Mouse (Mus musculus) embryonic facial prominence, embryonic 15.5 days (tissue): ENCODE measurements around the gene Cntn2. TPM values are rescaled to one million over a fixed set of nuclear protein-coding genes. Genes with fewer than 3 reads are reported as not detected.

Experiments
- ATAC-seq: fragments of 200-750 bp; cut with Nextera tagmentation; 2 replicates; pipeline ENCODE4 v1.8.0; 2017; ENCODE audit warnings: low read depth, moderate TSS enrichment; ENCODE audit not compliant: insufficient number of reproducible peaks, low FRiP score, low TSS enrichment
- H3K27ac ChIP-seq: fragments of 300-500 bp; sonication (generic); replicated peaks from 2 replicates; pipeline ENCODE4 v1.5.1; 2015; ENCODE audit warnings: mild to moderate bottlenecking, inconsistent platforms
- H3K27me3 ChIP-seq: fragments of 300-500 bp; sonication (generic); 2 replicates; pipeline ENCODE4 v1.6.1; 2015; ENCODE audit warnings: inconsistent platforms
- H3K36me3 ChIP-seq: fragments of 300-500 bp; sonication (generic); 2 replicates; pipeline ENCODE4 v1.6.1; 2015; ENCODE audit warnings: mild to moderate bottlenecking, inconsistent platforms
- H3K4me1 ChIP-seq: fragments of 300-500 bp; sonication (generic); 2 replicates; pipeline ENCODE4 v1.6.1; 2015; ENCODE audit warnings: inconsistent platforms
- H3K4me2 ChIP-seq: fragments of 300-500 bp; sonication (generic); replicated peaks from 2 replicates; pipeline ENCODE4 v1.6.1; 2015; ENCODE audit warnings: mild to moderate bottlenecking, inconsistent platforms
- H3K4me3 ChIP-seq: fragments of 300-500 bp; sonication (generic); replicated peaks from 2 replicates; pipeline ENCODE4 v1.5.1; 2015; ENCODE audit warnings: mild to moderate bottlenecking, inconsistent platforms
- H3K9ac ChIP-seq: fragments of 300-500 bp; sonication (generic); 2 replicates; pipeline ENCODE4 v1.6.1; 2015; ENCODE audit warnings: inconsistent platforms
- H3K9me3 ChIP-seq: fragments of 300-500 bp; sonication (generic); replicated peaks from 2 replicates; pipeline ENCODE4 v1.6.1; 2016; ENCODE audit warnings: inconsistent platforms
- WGBS: fragments of 180-500 bp; shearing (Covaris S2); methylation state at CpG from one replicate; pipeline ENCODE4 v1.1.7; 2015; 5-methylcytosine and 5-hydroxymethylcytosine counted together
- polyA plus RNA-seq: library from polyadenylated mRNA; unstranded; fragments of >200 nt; fragmentation: Nextera tagmentation; extraction: Ambion mirVana; gene quantifications from 2 replicates; pipeline ENCODE4 v1.2.1, GENCODE M21; 2015

Gene Cntn2
- polyA plus RNA-seq, 1 experiment from 2014 or later, result 1.5 TPM

DNA sequence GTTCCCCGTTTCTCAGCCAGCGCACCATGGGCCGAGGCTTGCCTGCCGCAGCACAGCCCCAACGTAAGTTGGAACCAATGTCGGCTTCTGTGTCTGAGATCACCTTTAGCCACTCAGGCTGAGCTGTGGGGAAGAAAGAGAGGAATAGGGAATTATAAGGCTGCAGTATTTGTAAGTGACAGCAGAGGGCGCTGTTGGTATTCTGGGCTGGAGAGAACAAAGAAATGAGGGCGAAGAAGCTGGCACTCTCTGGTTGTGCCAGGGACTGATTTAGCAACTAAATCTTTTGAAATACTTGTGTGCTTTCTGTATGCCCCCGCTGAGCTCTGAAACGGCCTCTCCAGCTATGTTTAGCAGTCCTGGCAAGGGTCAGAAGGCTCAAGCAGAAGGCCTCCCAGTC is 17.2 kb downstream of the Cntn2 start:
- Histone ChIP-seq H3K9ac (no peak overlapping the region), H3K9me3 (no peaks in the 10 kb centered on the region), H3K27ac (no peak overlapping the region), H3K4me1 (peaks cover 17% of the 10 kb centered on the region), H3K4me2 (no peak overlapping the region), H3K4me3 (no peak overlapping the region), H3K27me3 (no peaks in the 10 kb centered on the region), H3K36me3 (no peaks in the 10 kb centered on the region)
- WGBS, result 2% methylated on average over 10 of the region's 10 CpGs
- no peak for ATAC-seq

- no peaks in the 10 kb centered on the region for H3K9me3 ChIP-seq
- H3K9ac ChIP-seq, result no peak overlapping the region
- no peaks in the 10 kb centered on the region for H3K27me3 ChIP-seq
- peaks cover 19% of the 10 kb centered on the region; the same call in 1 of the 2 replicates for H3K4me1 ChIP-seq
- no peak for ATAC-seq
- H3K27ac ChIP-seq, result no peak overlapping the region
- no peak overlapping the region for H3K4me3 ChIP-seq
- H3K36me3 ChIP-seq, result no peaks in the 10 kb centered on the region
- H3K4me2 ChIP-seq, result no peak overlapping the region
- 20% methylated on average over 4 of the region's 4 CpGs for WGBS
Observed at GRCm38 (mm10) chr1:132523920-132524319, 19.1 kb downstream of the Cntn2 start.

GRCm38 (mm10) chr1:132523048-132523447 is 20.0 kb downstream of the Cntn2 start:
- Histone ChIP-seq H3K36me3 (no peaks in the 10 kb centered on the region), H3K4me1 (peaks cover 19% of the 10 kb centered on the region; the same call in 1 of the 2 replicates), H3K9me3 (no peaks in the 10 kb centered on the region), H3K9ac (no peak overlapping the region), H3K4me3 (no peak overlapping the region), H3K27ac (no peak overlapping the region), H3K27me3 (no peaks in the 10 kb centered on the region), H3K4me2 (no peak overlapping the region)
- WGBS, result 71% methylated on average over 8 of the region's 8 CpGs
- ATAC-seq, result no peak

- Histone ChIP-seq H3K36me3 (no peaks in the 10 kb centered on the region), H3K4me2 (no peak overlapping the region), H3K4me3 (no peak overlapping the region), H3K4me1 (peaks cover 13% of the 10 kb centered on the region; the same call in 1 of the 2 replicates), H3K9ac (no peak overlapping the region), H3K27ac (no peak overlapping the region), H3K9me3 (no peaks in the 10 kb centered on the region), H3K27me3 (no peaks in the 10 kb centered on the region)
- WGBS, result 38% methylated on average over 2 of the region's 6 CpGs
- peak; percentile 66 for ATAC-seq
Observed at GRCm38 (mm10) chr1:132520764-132521163, 22.3 kb downstream of the Cntn2 start.

DNA sequence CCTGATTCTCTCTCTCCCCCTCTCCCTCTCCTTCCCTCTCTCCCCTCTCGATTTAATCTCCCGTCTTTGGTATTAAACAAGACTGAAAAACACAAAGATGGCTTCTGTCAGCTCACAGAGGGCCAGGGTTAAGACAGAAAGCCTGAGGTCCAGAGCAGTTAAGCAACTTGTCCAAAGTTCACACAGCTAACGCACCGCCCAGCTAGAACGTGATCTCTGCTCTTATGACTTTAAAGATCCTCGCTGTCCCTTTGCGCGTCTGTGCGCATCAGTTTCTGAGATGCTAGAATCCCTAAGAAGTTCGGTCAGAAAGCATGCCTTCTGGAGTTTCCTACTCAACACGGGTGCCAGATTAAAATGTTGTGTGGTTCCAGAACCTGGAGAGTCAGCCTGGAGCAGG is 23.3 kb downstream of the Cntn2 start:
- H3K4me2 ChIP-seq, result no peak overlapping the region
- 88% methylated on average over 11 of the region's 11 CpGs for WGBS

DNA sequence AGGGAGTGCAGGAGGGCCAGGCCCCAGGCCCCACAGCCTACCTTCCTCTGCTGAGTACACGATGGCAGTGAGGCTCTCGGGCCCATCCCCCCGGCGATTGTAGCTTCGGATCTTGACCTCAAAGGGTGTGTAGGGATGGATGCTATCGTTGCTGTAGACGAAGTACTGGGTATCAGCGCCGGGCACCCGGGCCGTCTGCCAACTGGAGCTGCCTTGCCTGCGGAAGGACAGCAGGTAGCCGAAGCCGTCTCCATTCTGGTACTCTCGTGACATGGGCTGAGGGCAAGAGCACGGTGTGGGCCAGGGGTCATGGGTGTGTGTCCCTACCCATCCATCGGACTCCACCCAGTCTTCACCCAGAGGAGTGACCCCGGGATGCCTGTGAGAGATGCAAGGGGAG is 24.4 kb downstream of the Cntn2 start:
- H3K9me3 ChIP-seq, result no peaks in the 10 kb centered on the region
- H3K27ac ChIP-seq, result no peak overlapping the region
- no peaks in the 10 kb centered on the region for H3K36me3 ChIP-seq
- 84% methylated on average over 18 of the region's 18 CpGs for WGBS
- no peaks in the 10 kb centered on the region for H3K27me3 ChIP-seq
- no peak for ATAC-seq
- peaks cover 11% of the 10 kb centered on the region; the same call in 1 of the 2 replicates for H3K4me1 ChIP-seq
- H3K4me3 ChIP-seq, result no peak overlapping the region
- no peak overlapping the region for H3K9ac ChIP-seq
- H3K4me2 ChIP-seq, result no peak overlapping the region

More for the DNA sequence above, 23.3 kb downstream of the Cntn2 start:
- Histone ChIP-seq H3K4me1 (peaks cover 11% of the 10 kb centered on the region; the same call in 1 of the 2 replicates), H3K27me3 (no peaks in the 10 kb centered on the region), H3K9ac (no peak overlapping the region), H3K27ac (no peak overlapping the region), H3K4me3 (no peak overlapping the region), H3K36me3 (no peaks in the 10 kb centered on the region), H3K9me3 (no peaks in the 10 kb centered on the region)
- no peak for ATAC-seq

- no peak overlapping the region for H3K4me2 ChIP-seq
- no peak overlapping the region for H3K9ac ChIP-seq
- H3K27ac ChIP-seq, result no peak overlapping the region
- WGBS, result 91% methylated on average over 11 of the region's 11 CpGs
- peaks cover 6% of the 10 kb centered on the region; the same call in 1 of the 2 replicates for H3K4me1 ChIP-seq
- no peak for ATAC-seq
- no peaks in the 10 kb centered on the region for H3K27me3 ChIP-seq
- no peaks in the 10 kb centered on the region for H3K36me3 ChIP-seq
- no peak overlapping the region for H3K4me3 ChIP-seq
- no peaks in the 10 kb centered on the region for H3K9me3 ChIP-seq
Observed at GRCm38 (mm10) chr1:132516776-132517175, 26.3 kb downstream of the Cntn2 start.

GRCm38 (mm10) chr1:132515339-132515738 is 27.7 kb downstream of the Cntn2 start:
- Histone ChIP-seq H3K27ac (no peak overlapping the region), H3K4me2 (no peak overlapping the region), H3K9me3 (no peaks in the 10 kb centered on the region), H3K4me1 (peaks cover 5% of the 10 kb centered on the region; the same call in 1 of the 2 replicates), H3K27me3 (no peaks in the 10 kb centered on the region), H3K4me3 (no peak overlapping the region), H3K9ac (no peak overlapping the region), H3K36me3 (no peaks in the 10 kb centered on the region)
- no peak for ATAC-seq
- 91% methylated on average over 12 of the region's 12 CpGs for WGBS

DNA sequence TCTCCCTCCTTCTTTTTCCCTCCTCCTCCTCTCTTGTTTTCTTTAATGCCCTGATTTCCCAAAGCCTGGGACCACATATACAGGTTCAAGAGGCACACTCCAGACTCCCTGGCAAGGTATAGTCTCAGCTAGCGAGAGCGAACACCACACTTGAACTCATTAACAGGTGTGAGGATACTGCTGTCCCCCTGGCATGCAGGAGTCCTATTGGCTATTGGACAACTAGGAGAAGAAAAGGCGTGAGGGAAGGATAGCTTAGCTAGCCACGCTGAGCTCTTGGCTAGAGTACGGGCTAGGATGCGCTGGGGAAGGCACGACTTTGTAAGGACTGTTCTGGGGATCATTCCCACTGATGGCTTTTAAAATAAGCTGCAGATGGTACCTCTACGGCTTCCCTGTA is 30.9 kb downstream of the Cntn2 start:
- Histone ChIP-seq H3K4me1 (no peaks in the 10 kb centered on the region), H3K36me3 (peaks cover 15% of the 10 kb centered on the region), H3K27ac (no peak overlapping the region), H3K9me3 (no peaks in the 10 kb centered on the region), H3K27me3 (no peaks in the 10 kb centered on the region), H3K9ac (no peak overlapping the region), H3K4me2 (no peak overlapping the region), H3K4me3 (no peak overlapping the region)
- WGBS, result 74% methylated on average over 8 of the region's 8 CpGs
- no peak for ATAC-seq

DNA sequence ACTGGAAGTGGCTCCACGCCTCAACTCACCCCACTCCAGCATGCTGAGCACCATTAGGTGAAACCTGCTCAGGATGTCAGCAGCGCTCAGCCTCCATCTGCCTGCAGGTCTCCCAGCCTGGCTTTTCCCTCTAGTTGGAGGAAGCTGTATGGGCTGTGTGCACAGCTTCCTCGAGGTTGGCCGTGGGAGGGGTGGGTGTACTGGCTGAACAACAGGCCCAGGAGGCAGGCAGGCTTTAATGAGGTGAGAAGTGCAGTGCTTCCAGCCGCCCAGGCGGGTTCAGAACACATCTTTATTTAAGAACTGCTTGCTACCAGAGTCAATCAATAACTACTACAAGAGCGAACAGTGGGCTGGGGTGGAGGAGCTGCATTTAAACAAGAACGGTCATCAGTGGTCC is 31.5 kb downstream of the Cntn2 start:
- no peak for ATAC-seq
- WGBS, result 61% methylated on average over 8 of the region's 8 CpGs
- H3K27ac ChIP-seq, result no peak overlapping the region
- H3K27me3 ChIP-seq, result no peaks in the 10 kb centered on the region
- H3K9me3 ChIP-seq, result no peaks in the 10 kb centered on the region
- no peaks in the 10 kb centered on the region for H3K4me1 ChIP-seq
- H3K36me3 ChIP-seq, result peaks cover 19% of the 10 kb centered on the region
- no peak overlapping the region for H3K4me2 ChIP-seq
- H3K4me3 ChIP-seq, result no peak overlapping the region
- no peak overlapping the region for H3K9ac ChIP-seq

DNA sequence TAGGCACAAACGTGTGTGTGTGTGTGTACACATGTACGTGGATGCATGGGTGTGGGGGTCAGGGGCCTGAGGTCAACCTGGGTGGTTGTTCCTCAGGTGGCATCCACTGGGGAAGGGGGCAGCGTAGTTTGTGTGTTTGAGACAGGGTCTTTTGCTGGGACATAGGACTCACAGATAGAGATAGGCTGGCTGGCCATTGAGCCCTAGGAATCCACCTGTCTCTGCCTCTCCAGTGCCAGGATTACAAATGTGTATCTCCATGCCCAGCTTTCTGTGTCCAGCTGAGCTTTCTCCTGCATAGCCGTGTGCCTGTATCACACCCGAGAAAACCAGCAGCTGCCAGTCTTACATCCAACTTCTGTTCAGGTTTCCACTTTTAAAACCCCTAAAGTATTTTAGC is 33.3 kb downstream of the Cntn2 start:
- Histone ChIP-seq H3K4me3 (no peak overlapping the region), H3K36me3 (peaks cover 29% of the 10 kb centered on the region), H3K9ac (no peak overlapping the region), H3K4me1 (no peaks in the 10 kb centered on the region), H3K9me3 (no peaks in the 10 kb centered on the region), H3K27me3 (no peaks in the 10 kb centered on the region), H3K27ac (no peak overlapping the region), H3K4me2 (no peak overlapping the region)
- WGBS, result 80% methylated on average over 5 of the region's 5 CpGs
- ATAC-seq, result no peak

DNA sequence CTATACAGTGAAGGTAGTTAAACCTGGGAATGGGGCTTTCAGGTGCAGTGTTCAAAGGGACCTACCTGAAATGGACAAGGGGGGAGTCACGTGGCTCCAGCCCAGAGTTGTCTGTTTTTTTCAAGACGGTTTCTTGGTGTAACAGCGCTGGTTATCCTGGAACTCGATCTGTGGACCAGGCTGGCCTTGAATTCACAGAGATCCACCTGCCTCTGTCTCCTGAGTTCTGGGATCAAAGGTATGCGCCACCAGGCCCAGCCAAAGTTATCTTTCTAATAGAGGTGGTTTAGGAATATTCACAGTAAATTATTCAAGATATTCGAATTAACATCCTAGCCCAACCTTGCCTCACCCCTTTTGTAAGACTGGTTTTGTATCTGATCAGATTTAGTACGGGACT is 36.4 kb downstream of the Cntn2 start:
- ATAC-seq, result no peak
- Histone ChIP-seq H3K9ac (no peak overlapping the region), H3K4me2 (no peak overlapping the region), H3K36me3 (peaks cover 53% of the 10 kb centered on the region), H3K9me3 (no peaks in the 10 kb centered on the region), H3K27ac (no peak overlapping the region), H3K4me1 (no peaks in the 10 kb centered on the region), H3K27me3 (no peaks in the 10 kb centered on the region), H3K4me3 (no peak overlapping the region)
- WGBS, result 90% methylated on average over 7 of the region's 7 CpGs
